Mouse (Mus musculus): ENCODE data around the gene Rftn2.

Rftn2 gene

GRCm38 (mm10) chr1:55210202-55210965 lies 16.2 kb downstream of the Rftn2 start:
- no peak for DNase-seq

GRCm38 (mm10) chr1:55208500-55209140 lies 18.0 kb downstream of the Rftn2 start:
- no peak for DNase-seq

- DNase-seq, result no peak
Observed at GRCm38 (mm10) chr1:55207561-55207960, 19.0 kb downstream of the Rftn2 start.

GRCm38 (mm10) chr1:55205808-55206327 lies 20.7 kb downstream of the Rftn2 start:
- DNase-seq, result no peak

- peak; percentile 27 for DNase-seq
Observed at GRCm38 (mm10) chr1:55201850-55202752, 24.5 kb downstream of the Rftn2 start.

- no peak for DNase-seq
Observed at GRCm38 (mm10) chr1:55198719-55199118, 27.9 kb downstream of the Rftn2 start.

- DNase-seq, result no peak
Observed at GRCm38 (mm10) chr1:55196327-55197003, 30.1 kb downstream of the Rftn2 start.

- DNase-seq, result no peak
Observed at GRCm38 (mm10) chr1:55195021-55195420, 31.6 kb downstream of the Rftn2 start.

- DNase-seq, result no peak
Observed at GRCm38 (mm10) chr1:55194064-55194915, 32.3 kb downstream of the Rftn2 start.

- DNase-seq, result peak; percentile 77
Observed at GRCm38 (mm10) chr1:55193316-55193715, 33.3 kb downstream of the Rftn2 start.

GRCm38 (mm10) chr1:55192824-55193223 lies 33.8 kb downstream of the Rftn2 start:
- peak; percentile 28 for DNase-seq

GRCm38 (mm10) chr1:55192015-55192414 lies 34.6 kb downstream of the Rftn2 start:
- DNase-seq, result no peak

- DNase-seq, result no peak
Observed at GRCm38 (mm10) chr1:55186592-55187210, 39.9 kb downstream of the Rftn2 start.

GRCm38 (mm10) chr1:55185718-55186117 lies 40.9 kb downstream of the Rftn2 start:
- no peak for DNase-seq

- no peak for DNase-seq
Observed at GRCm38 (mm10) chr1:55182392-55182791, 44.2 kb downstream of the Rftn2 start.

- DNase-seq, result no peak
Observed at GRCm38 (mm10) chr1:55179917-55180566, 46.5 kb downstream of the Rftn2 start.

GRCm38 (mm10) chr1:55174558-55175034 lies 52.0 kb downstream of the Rftn2 start:
- no peak for DNase-seq

- DNase-seq, result no peak
Observed at GRCm38 (mm10) chr1:55173720-55174557, 52.6 kb downstream of the Rftn2 start.

Data from kidney, adult 18-20 months (tissue).